Mouse (Mus musculus) urinary bladder, postnatal 36 days (tissue): ENCODE measurements at regions not wholly inside any gene's neighbourhood (a gene's known extent, or its start where the extent isn't known, plus 50 kb on each side); places are given as distances from the start of the nearest gene placed in this dataset.

Experiments
- DNase-seq, 2 experiments: peaks; one replicate each; pipeline ENCODE4 v3.0.0; 2022; ENCODE audit warnings: low spot score in 2 of 2, mixed read lengths in 1 of 2

DNA sequence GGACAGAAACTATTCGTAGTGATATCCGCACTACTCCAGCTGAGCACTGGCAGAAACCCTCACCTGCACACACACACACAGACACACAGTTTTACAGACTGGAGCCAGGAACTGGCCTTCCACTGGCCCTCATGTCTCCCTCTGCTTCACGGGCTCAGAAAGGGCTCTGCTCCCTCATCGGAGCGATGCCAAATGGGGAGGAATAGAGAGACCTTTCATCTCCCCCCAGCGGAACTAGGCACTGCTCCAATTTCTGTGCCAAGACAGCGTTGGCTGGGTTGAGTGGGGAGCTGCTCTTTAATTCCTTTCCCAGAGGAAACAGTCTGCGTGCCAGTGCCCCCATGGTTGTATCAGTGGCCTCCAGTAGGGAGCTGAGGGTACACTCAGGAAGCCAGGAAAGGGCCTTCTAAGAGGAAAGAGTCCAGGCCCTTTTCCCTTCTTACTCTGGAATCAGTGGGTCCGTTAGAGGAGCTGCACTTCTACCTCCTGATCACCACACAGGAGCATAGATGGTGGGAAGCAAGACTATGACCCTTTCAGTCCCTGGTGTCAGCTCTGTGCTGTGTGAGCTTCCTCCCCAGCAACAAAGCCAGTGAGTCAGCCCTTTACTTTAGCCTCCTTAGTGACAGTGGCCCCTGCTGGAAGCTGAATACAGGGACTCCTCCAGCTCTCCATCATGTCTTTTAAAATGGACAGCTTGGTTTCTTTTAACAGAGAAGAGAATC, 452.7 kb downstream of the Rps24 start:
- peak in 1 of 2 experiments; percentile 59 for DNase-seq

DNA sequence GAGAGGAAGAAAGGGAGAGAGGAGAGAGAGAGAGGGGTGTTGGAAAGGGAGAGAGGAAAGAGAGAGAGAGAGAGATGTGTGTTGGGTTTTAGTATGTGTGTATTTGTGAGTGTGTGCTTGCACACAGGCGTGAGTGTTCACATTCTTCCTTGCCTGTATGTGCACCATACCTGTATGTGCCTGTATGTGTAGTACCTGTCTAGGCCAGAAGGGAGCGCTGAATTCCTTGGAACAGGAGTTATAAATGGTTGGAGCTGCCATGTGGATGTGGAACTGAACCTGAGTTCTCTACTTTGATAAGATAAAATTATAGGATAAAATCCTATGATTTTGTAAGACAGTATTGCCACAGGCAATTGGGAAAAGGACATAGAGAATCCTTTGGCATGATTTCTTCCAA, 458.8 kb downstream of the Rps24 start:
- no peak for DNase-seq

DNA sequence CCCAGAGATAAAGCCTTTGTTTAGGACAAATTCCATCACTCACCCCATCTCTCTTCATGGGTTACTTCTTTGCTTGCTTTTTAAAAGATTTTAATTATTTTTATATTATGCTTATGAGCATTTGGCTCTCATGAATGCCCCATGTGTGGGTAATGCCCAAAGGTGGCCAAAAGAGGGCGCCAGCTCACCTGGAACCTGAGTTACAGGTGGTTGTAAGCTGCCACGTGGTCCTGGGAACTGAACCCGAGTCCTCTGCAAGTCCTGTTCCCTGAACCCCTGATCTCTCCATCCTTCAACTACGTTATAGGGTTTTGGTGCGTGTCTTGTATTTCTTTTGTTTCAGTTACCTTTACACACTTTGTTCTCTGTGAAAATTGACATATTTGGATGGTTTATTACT, 460.2 kb downstream of the Rps24 start:
- no peak for DNase-seq

- no peak for DNase-seq
Observed at GRCm38 (mm10) chr14:24955891-24956410, 469.0 kb downstream of the Rps24 start.

DNA sequence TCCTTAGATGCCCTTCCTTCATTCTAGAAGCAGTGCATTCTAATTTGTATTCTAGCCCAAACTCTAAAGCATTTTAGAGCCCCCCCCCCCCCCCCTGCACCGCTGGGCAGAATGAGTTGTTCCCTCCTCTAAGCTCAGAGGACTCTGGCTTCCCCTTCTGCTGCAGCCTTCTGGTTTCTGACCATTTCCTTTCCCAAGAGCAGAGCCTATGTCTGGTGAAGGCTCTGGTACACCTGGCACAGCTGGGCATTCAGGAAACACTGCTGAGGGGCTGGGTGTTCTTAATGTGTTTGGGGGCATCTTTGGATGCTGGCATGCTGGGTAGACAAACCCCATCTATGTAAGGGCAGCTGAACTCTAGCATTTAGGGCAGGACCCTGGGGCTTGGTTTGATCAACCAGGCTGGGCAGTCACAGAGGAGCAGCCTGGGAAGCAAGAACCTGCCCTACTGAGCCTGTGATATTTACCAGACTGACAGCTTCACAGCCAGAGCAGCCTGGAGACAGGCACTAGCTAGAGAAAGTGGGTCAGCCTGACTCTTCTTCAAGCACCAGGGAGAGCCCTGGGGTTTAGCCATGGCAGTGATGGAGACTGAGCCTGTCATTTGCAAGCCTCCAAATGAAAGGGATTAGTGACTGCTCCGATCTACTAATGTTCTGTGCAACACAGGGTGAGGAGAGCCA, 469.7 kb downstream of the Rps24 start:
- no peak for DNase-seq

DNA sequence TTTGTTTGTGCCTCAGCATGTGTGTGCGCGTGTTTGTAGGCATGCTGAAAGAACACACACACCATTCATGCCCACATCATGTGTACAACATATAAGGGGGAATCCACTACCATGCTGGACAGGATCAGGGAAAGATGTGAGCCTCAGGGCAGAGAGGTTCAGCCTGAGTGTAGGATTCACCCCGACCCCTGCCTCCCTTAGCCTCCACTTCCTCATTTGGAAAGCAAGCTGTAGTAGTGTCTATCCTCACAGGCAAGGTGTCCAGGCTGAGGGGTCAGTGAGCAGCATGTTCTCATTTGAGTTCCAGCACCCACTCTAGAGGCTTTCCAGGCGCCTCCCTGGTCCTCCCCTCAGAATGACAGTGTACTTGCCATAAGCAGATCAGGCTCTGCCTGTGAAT, 470.5 kb downstream of the Rps24 start:
- DNase-seq, result no peak

- DNase-seq, result no peak
Observed at GRCm38 (mm10) chr14:24958821-24959220, 471.9 kb downstream of the Rps24 start.

DNA sequence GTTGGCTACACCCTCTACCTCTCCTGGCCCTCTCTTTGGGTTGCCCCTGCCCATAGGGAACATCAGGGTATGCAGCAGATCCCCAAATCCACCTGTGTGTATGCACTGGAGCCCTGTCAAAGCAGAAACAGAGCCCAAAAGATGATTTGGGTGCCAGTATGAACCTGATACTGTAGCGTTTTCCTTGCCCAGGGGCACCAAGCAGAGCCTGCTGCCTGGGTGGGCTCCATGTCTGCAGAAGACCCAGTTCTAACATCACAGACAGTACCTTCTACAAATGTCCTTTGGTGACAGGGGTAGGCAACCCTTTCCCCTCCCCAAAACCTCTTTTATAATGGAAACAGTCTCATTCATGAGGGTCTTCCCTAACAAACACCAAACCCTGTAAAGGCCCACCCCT, 472.5 kb downstream of the Rps24 start:
- DNase-seq, result no peak

DNA sequence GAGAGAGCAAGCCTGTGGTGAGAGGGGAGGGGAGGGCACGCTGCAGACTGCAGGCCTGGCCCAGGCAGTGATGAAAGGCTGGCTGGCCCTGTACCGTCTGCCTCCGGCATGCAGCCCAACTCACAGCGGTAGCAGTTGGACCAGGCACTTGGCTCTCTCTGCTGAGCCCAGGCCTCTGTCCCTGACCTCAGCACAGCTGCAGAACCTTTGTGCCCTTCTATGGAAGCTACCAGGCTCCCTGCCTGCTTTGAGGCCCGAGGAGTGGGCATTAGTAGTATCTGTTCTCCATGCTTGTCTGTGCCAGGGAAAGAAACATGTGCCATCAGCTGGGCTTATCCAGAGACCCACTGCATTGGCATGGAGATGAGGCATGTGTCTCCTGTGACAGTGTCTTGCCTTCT, 473.2 kb downstream of the Rps24 start:
- DNase-seq, result peak in 1 of 2 experiments; percentile 37

- DNase-seq, result no peak
Observed at GRCm38 (mm10) chr14:24960875-24961274, 473.9 kb downstream of the Rps24 start.

GRCm38 (mm10) chr14:24961721-24962120, 474.8 kb downstream of the Rps24 start:
- DNase-seq, result no peak

GRCm38 (mm10) chr14:24969584-24969983, 482.7 kb downstream of the Rps24 start:
- DNase-seq, result no peak

DNA sequence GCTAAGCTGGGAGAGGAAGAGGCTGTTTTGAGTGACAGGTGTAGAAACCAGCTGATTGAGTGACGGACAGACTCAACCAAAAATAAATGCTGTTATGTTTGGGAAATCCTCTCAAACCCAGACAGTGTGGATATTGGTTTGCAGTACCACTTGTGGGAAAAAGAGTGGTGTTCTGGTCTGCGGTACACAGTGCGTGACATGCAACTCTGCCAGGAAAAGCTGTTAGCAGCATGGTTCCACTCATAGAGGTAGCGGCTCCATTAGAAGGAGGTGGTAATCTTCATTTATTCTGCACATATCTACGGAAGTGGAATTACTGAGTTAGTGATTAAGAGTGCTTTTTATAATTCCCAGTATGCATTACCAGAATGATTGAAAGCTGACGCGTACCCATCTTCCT, 485.4 kb downstream of the Rps24 start:
- no peak for DNase-seq

- no peak for DNase-seq
Observed at GRCm38 (mm10) chr14:24973039-24973438, 485.9 kb upstream of the Zmiz1 start.

GRCm38 (mm10) chr14:24973591-24973990, 485.4 kb upstream of the Zmiz1 start:
- DNase-seq, result no peak

DNA sequence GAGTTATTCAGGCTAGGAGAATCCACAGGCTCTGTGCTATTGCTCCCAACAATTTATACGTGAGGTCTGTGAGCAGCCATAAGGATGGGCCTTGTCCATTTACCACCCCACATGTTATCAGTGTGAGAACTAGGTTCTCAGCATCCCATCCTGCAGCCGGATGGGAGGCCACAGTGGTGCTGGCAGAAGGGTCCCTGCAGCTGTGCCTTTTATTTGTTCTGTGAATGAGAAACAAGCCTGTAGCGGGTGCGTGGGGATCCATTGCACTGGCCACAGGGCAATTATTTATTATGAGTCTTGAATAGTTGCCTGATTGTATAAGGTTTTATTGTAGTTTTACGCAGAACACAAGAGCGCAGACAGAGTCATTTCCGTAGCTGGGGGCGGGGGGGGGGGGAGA, 476.5 kb upstream of the Zmiz1 start:
- DNase-seq, result no peak

DNA sequence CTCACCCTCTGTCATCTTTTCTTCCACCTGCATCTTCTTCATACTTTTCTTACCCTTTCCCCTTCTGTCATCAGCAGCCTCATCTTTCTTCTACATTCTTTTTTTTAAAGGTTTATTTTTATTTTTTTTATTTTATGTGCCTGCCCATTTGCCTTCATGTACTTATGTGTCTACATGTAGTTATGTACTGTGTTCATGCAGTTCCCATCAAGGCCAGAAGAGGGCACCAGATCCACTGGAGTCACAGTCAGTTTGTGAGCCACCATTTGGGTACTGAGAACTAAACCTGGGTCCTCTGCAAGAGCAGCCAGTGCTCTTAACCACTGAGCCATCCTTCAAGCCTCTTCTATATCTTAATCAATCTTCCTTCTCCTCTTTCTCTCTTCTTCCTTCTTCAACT, 475.7 kb upstream of the Zmiz1 start:
- no peak for DNase-seq

DNA sequence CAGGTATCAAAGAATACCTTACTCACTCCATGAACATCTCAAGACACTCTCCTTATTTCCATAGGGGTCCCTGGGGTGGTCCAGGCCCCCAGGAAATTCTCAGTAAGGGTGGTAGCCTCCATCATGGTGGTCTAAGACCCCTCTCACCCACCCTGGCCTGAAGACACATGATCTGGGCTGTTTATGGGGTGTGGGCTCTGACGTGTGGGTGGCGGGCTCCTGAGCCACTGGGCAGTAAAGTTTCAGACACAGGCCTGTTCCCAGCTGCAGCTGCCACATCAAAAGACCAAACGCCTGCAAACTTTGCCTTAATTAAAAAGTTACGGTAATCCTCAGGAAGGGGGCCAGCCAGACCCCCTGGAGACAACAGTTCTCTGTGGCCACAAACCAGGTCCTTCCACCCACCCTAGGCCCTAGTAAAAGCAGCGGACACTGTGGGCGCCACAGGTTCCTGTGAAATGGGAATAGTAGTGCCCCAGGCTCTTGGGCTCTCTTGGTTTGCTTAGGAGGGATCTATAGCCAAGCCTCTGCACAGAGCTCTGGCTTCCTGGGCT, 473.1 kb upstream of the Zmiz1 start:
- no peak for DNase-seq

GRCm38 (mm10) chr14:24986404-24986803, 472.6 kb upstream of the Zmiz1 start:
- no peak for DNase-seq

GRCm38 (mm10) chr14:24993751-24994658, 465.0 kb upstream of the Zmiz1 start:
- no peak for DNase-seq

DNA sequence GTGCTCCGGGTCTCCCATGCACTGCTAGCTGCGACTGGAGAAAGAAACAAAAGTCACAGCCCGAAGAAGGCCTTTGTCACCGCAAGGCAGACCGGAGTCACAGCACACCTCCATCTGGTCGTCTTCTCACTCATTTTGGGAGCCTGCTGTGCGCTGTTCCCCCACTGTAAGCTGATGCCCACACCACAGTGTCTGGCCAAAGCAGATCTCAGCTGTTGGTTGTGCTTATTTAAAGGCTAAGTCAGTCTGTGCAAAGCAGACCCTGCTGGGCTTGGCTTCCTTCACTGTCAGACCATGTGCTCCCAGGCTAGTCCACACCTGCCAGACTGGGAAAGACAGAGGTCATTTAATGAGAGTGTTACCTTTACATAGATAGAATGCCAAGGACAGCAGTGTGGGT, 463.8 kb upstream of the Zmiz1 start:
- DNase-seq, result no peak
